Mouse (Mus musculus) forebrain, postnatal 0 days (tissue): ENCODE data around the gene Rprd1b. TPM values are rescaled to one million over a fixed set of nuclear protein-coding genes. Genes with fewer than 3 reads are reported as not detected.

Source experiments
- ATAC-seq: fragments of 200-750 bp; cut with Nextera tagmentation; 2 replicates; pipeline ENCODE4 v1.8.0; 2017; ENCODE audit warnings: mild to moderate bottlenecking, moderate library complexity
- DNase-seq: peaks from one replicate; pipeline ENCODE4 v3.0.0-alpha.2; 2015
- H3K27ac ChIP-seq: fragments of 300-500 bp; sonication (generic); 2 replicates; pipeline ENCODE4 v1.5.1; 2014; ENCODE audit warnings: low read depth, mild to moderate bottlenecking, antibody characterized with exemption, low read length, moderate library complexity, mixed read lengths
- H3K27me3 ChIP-seq: fragments of 300-500 bp; sonication (generic); 2 replicates; pipeline ENCODE4 v1.6.1; 2014; ENCODE audit warnings: mild to moderate bottlenecking, low read length, mixed read lengths; ENCODE audit not compliant: insufficient read depth
- H3K36me3 ChIP-seq: fragments of 300-500 bp; sonication (generic); 2 replicates; pipeline ENCODE4 v1.6.1; 2014; ENCODE audit warnings: mild to moderate bottlenecking, moderate library complexity; ENCODE audit not compliant: insufficient read depth
- H3K4me1 ChIP-seq: fragments of 300-500 bp; sonication (generic); 2 replicates; pipeline ENCODE4 v1.6.1; 2014; ENCODE audit warnings: antibody characterized with exemption; ENCODE audit not compliant: insufficient read depth
- H3K4me2 ChIP-seq: fragments of 300-500 bp; sonication (generic); 2 replicates; pipeline ENCODE4 v1.6.1; 2014; ENCODE audit warnings: low read depth, mild to moderate bottlenecking, moderate library complexity
- H3K4me3 ChIP-seq: fragments of 300-500 bp; sonication (generic); 2 replicates; pipeline ENCODE4 v1.5.1; 2014; ENCODE audit warnings: low read depth, low read length, mixed read lengths
- H3K9ac ChIP-seq: fragments of 300-500 bp; sonication (generic); 2 replicates; pipeline ENCODE4 v1.6.1; 2014; ENCODE audit warnings: mild to moderate bottlenecking
- H3K9me3 ChIP-seq: fragments of 300-500 bp; sonication (generic); 2 replicates; pipeline ENCODE4 v1.6.1; 2016; ENCODE audit warnings: low read length
- CTCF ChIP-seq: sonication (generic); IDR thresholded peaks from 2 replicates; pipeline ENCODE4 v1.5.1; 2016; ENCODE audit warnings: antibody characterized with exemption, control low read depth, low read depth
- WGBS: fragments of 180-500 bp; shearing (Covaris S2); extraction: QIAGEN DNeasy Blood & Tissue Kit; methylation state at CpG from one replicate; pipeline ENCODE4 v1.1.7; 2014; 5-methylcytosine and 5-hydroxymethylcytosine counted together
- polyA plus RNA-seq: library from polyadenylated mRNA; unstranded; fragments of >200 nt; fragmentation: Nextera tagmentation; extraction: Ambion mirVana; gene quantifications from 2 replicates; pipeline ENCODE4 v1.2.1, GENCODE M21; 2015
- total RNA-seq: library from RNA; depleted of rRNA; stranded (reverse); fragments of >200 nt; gene quantifications from 2 replicates; pipeline ENCODE4 v1.2.3, GENCODE M21; 2014

The Rprd1b gene
- total and polyA plus RNA-seq, 2 experiments from 2014 or later, result 18.8 to 61.3 TPM

GRCm38 (mm10) chr2:158119145-158119544 is 90.8 kb downstream of the Rprd1b start:
- H3K4me2 ChIP-seq, result no peak overlapping the region
- H3K4me1 ChIP-seq, result no peaks in the 10 kb centered on the region
- ATAC-seq (no peak), DNase-seq (no peak)
- no peak overlapping the region for H3K4me3 ChIP-seq
- no peak for TF ChIP-seq CTCF
- H3K36me3 ChIP-seq, result no peaks in the 10 kb centered on the region
- H3K9ac ChIP-seq, result no peak overlapping the region
- 81% methylated on average over 4 of the region's 4 CpGs for WGBS
- no peak overlapping the region for H3K27ac ChIP-seq
- no peaks in the 10 kb centered on the region for H3K27me3 ChIP-seq
- no peaks in the 10 kb centered on the region for H3K9me3 ChIP-seq

- DNase-seq (no peak), ATAC-seq (no peak)
- Histone ChIP-seq H3K27ac (no peak overlapping the region), H3K4me2 (no peak overlapping the region), H3K27me3 (no peaks in the 10 kb centered on the region), H3K36me3 (no peaks in the 10 kb centered on the region), H3K4me1 (no peaks in the 10 kb centered on the region), H3K9ac (no peak overlapping the region), H3K4me3 (no peak overlapping the region), H3K9me3 (no peaks in the 10 kb centered on the region)
- 83% methylated on average over 8 of the region's 8 CpGs for WGBS
- no peak for TF ChIP-seq CTCF
These were observed 91.9 kb downstream of the Rprd1b start for GRCm38 (mm10) chr2:158120211-158120610.

- ATAC-seq (no peak), DNase-seq (no peak)
- Histone ChIP-seq H3K4me1 (no peaks in the 10 kb centered on the region), H3K27me3 (no peaks in the 10 kb centered on the region), H3K9ac (no peak overlapping the region), H3K4me3 (no peak overlapping the region), H3K4me2 (no peak overlapping the region), H3K27ac (no peak overlapping the region), H3K36me3 (no peaks in the 10 kb centered on the region), H3K9me3 (no peaks in the 10 kb centered on the region)
- no peak for TF ChIP-seq CTCF
- 70% methylated on average over 3 of the region's 3 CpGs for WGBS
These were observed 92.6 kb downstream of the Rprd1b start for GRCm38 (mm10) chr2:158120868-158121267.

- Histone ChIP-seq H3K9me3 (no peaks in the 10 kb centered on the region), H3K27ac (no peak overlapping the region), H3K4me2 (no peak overlapping the region), H3K27me3 (no peaks in the 10 kb centered on the region), H3K4me3 (no peak overlapping the region), H3K4me1 (no peaks in the 10 kb centered on the region), H3K36me3 (no peaks in the 10 kb centered on the region), H3K9ac (no peak overlapping the region)
- no peak for ATAC-seq
- 58% methylated on average over 12 of the region's 12 CpGs for WGBS
- DNase-seq, result no peak
- TF ChIP-seq CTCF, result no peak
These were observed 93.5 kb downstream of the Rprd1b start for GRCm38 (mm10) chr2:158121645-158122326.

- WGBS, result 70% methylated on average over 6 of the region's 6 CpGs
- ATAC-seq (no peak), DNase-seq (no peak)
- H3K27me3 ChIP-seq, result no peaks in the 10 kb centered on the region
- no peak for TF ChIP-seq CTCF
- no peaks in the 10 kb centered on the region for H3K36me3 ChIP-seq
- H3K4me1 ChIP-seq, result no peaks in the 10 kb centered on the region
- no peak overlapping the region for H3K4me2 ChIP-seq
- H3K9me3 ChIP-seq, result no peaks in the 10 kb centered on the region
- no peak overlapping the region for H3K27ac ChIP-seq
- no peak overlapping the region for H3K9ac ChIP-seq
- no peak overlapping the region for H3K4me3 ChIP-seq
These were observed 94.5 kb downstream of the Rprd1b start for GRCm38 (mm10) chr2:158122814-158123213.

GRCm38 (mm10) chr2:158127245-158127644 is 98.9 kb downstream of the Rprd1b start:
- H3K36me3 ChIP-seq, result no peaks in the 10 kb centered on the region
- no peak overlapping the region for H3K9ac ChIP-seq
- H3K9me3 ChIP-seq, result no peaks in the 10 kb centered on the region
- H3K4me2 ChIP-seq, result no peak overlapping the region
- no peak for TF ChIP-seq CTCF
- ATAC-seq, result no peak
- 90% methylated on average over 6 of the region's 6 CpGs for WGBS
- no peak overlapping the region for H3K27ac ChIP-seq
- no peak for DNase-seq
- H3K27me3 ChIP-seq, result no peaks in the 10 kb centered on the region
- H3K4me1 ChIP-seq, result no peaks in the 10 kb centered on the region
- no peak overlapping the region for H3K4me3 ChIP-seq

- H3K36me3 ChIP-seq, result no peaks in the 10 kb centered on the region
- H3K4me1 ChIP-seq, result no peaks in the 10 kb centered on the region
- H3K9ac ChIP-seq, result no peak overlapping the region
- no peaks in the 10 kb centered on the region for H3K9me3 ChIP-seq
- no peaks in the 10 kb centered on the region for H3K27me3 ChIP-seq
- no peak overlapping the region for H3K4me2 ChIP-seq
- WGBS, result 88% methylated on average over 7 of the region's 7 CpGs
- H3K4me3 ChIP-seq, result no peak overlapping the region
- no peak for DNase-seq
- no peak for ATAC-seq
- H3K27ac ChIP-seq, result no peak overlapping the region
- no peak for TF ChIP-seq CTCF
These were observed 99.6 kb downstream of the Rprd1b start for GRCm38 (mm10) chr2:158127872-158128271.
